Mouse (Mus musculus) small intestine, adult 2 months (tissue): Measurements from ENCODE around the gene Zfp456.

Experiments
- CTCF ChIP-seq: fragments of 200-500 bp; IDR thresholded peaks from 2 replicates; pipeline ENCODE4 v1.5.1; 2012; ENCODE audit warnings: low read depth, mild to moderate bottlenecking, control low read depth, inconsistent platforms, low read length, moderate library complexity, mixed read lengths; ENCODE audit not compliant: insufficient replicate concordance, insufficient read length; ENCODE audit errors: extremely low read depth
- POLR2A ChIP-seq: fragments of 200-500 bp; IDR thresholded peaks from 2 replicates; pipeline ENCODE4 v1.6.1; 2012; ENCODE audit warnings: low read depth, mild to moderate bottlenecking, control low read depth, inconsistent platforms, low read length, moderate library complexity

DNA sequence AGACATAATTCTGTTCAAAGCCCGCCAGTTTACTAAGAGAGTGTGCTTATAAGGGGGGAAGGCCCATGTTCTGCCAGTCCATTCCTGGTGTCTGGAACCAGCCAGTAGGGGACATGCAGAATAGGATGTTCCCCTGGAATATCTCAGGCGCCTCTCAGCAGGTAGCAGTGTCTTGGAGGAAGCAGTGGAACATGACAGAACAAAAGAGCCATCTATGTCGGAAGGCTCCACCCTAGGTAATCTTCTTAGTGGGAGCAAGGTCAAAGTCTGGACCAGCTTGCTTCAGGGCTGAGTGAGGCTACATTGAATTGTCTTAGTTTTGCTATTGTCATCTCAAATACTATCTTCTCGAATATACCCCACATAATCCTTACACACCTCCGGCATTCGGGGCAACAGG is 40.1 kb upstream of the Zfp456 start:
- TF ChIP-seq POLR2A: no peak
- no peak for TF ChIP-seq CTCF
